Mouse (Mus musculus) left cerebral cortex, postnatal 10 days (tissue): ENCODE results near the gene Gm21440. TPM values are rescaled to one million over a fixed set of nuclear protein-coding genes. Genes with fewer than 3 reads are reported as not detected.
"Not testable (repeated sequence)": the region's sequence is repeated elsewhere in the genome, so short reads cannot be mapped to it uniquely, and the experiment has no call there.

Source experiments
- DNase-seq, 2 experiments: peaks; one replicate each; pipeline ENCODE4 v3.0.0; 2021 to 2022; ENCODE audit warnings: low spot score in 2 of 2, mixed read lengths in 1 of 2; ENCODE audit errors: extremely low spot score in 1 of 2
- intact Hi-C: fragments of 180-260 bp; cut with DNase I; formaldehyde crosslinking; loops from one replicate; pipeline ENCODE4 v1.15.1; 2025
- total RNA-seq, 2 experiments: library from RNA; stranded (reverse); gene quantifications; 2 replicates each; pipeline ENCODE4 v1.2.3; 2021

The Gm21440 gene
- not detected for total RNA-seq

- DNase-seq, intact Hi-C loops: not testable (repeated sequence)
Measured at GRCm38 (mm10) chrY:13252091-13252490, at the start of gene Gm21440, which contains the start of gene Gm21454. Gene Gm21440 (plus strand): TSS chrY:13252391. Gene Gm21454 (plus strand): TSS chrY:13252442.

GRCm38 (mm10) chrY:13223828-13224227 lies 28.4 kb upstream of the Gm21440 start, which contains the start of gene Gm21828:
Gene Gm21828 (minus strand): TSS chrY:13223928.
- not testable (repeated sequence) for DNase-seq

More at GRCm38 (mm10) chrY:13223828-13224227, 28.4 kb upstream of the Gm21440 start, which contains the start of gene Gm21828:
- intact Hi-C loops: not testable (repeated sequence)

Other genes starting within 250 kb of the Gm21440 start
- gene Gm20807, start 209.5 kb upstream of the Gm21440 start, total RNA-seq: not detected
- not detected for gene Gm21891, start 118.9 kb upstream of the Gm21440 start, total RNA-seq
- not detected for gene Gm21425, start 90.4 kb upstream of the Gm21440 start, total RNA-seq
- not detected for gene Gm21828, start 28.5 kb upstream of the Gm21440 start, total RNA-seq
- not detected for gene Gm21454, start 51 bp downstream of the Gm21440 start, total RNA-seq
- gene Gm21725, start 96.7 kb downstream of the Gm21440 start, total RNA-seq: not detected
- not detected for gene Gm21866, start 213.2 kb downstream of the Gm21440 start, total RNA-seq
- gene Gm20773, start 241.6 kb downstream of the Gm21440 start, total RNA-seq: not detected